Comparison of ENCODE assay signal across 9 mouse cellular contexts in the genomic region with DNA sequence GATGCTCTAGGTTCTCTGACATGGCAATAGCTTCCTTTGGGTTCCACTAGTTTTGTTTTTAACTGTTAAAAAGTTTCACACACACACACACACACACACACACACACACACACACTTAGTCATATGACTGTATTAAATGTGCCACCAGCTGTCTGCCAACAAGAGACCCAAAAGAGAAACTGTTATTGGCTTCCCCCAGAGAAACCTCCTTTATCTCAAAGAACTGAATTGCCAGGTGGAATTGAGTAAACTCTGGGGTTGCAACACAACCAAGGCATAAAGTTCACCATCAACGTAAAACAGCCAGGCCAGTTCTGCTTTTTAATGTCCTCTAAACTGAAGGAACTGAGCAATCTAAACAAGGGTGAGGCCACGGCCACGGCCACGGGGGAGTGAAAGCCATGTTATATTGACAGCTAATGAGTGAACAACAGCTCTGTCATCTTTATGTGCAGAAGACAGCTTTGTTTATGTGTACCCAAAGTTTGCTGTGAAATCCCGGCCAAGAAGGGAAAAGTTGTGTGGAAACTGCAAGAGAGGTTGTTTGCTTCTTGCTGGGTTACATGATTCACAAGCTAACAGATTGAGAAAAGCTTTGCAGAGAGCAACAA.
DNase-seq lines count a peak whose midpoint lies in the region; ATAC-seq and TF ChIP-seq lines count a peak whose summit lies in the region.
"Had no signal": no experiment of that assay in that cellular context is flagged by ENCODE, and none has a peak within 500 bp of the region (broad histone marks: within the 10 kb centered on the region; RNA-seq: fewer than 3 reads in every experiment).

No protein-coding gene starts in this region.

- TF ChIP-seq CTCF in heart, postnatal 0 days (IDR thresholded peaks at IDR 0.05; ENCODE audit: low read depth), result no peak

- no peaks in the 10 kb centered on the region for H3K36me3 ChIP-seq in heart, postnatal 0 days (replicated peaks; ENCODE audit: control insufficient read depth, insufficient read depth, low read length)
- H3K36me3 ChIP-seq in heart, embryonic 10.5 days, result no peaks in the 10 kb centered on the region
- no peaks in the 10 kb centered on the region for H3K36me3 ChIP-seq in forebrain, embryonic 11.5 days (ENCODE audit: control insufficient read depth, insufficient read depth, low read length)
- H3K36me3 ChIP-seq: embryonic facial prominence, embryonic 12.5 days had no signal

- peaks cover 18% of the 10 kb centered on the region for H3K4me1 ChIP-seq in heart, postnatal 0 days (ENCODE audit: control insufficient read depth, insufficient read depth)
- peaks cover 17% of the 10 kb centered on the region for H3K4me1 ChIP-seq in heart, embryonic 10.5 days
- H3K4me1 ChIP-seq in forebrain, embryonic 11.5 days (replicated peaks; ENCODE audit: control insufficient read depth, insufficient read depth, low read length), result no peaks in the 10 kb centered on the region
- H3K4me1 ChIP-seq: embryonic facial prominence, embryonic 12.5 days had no signal

- no peaks in the 10 kb centered on the region for H3K9me3 ChIP-seq in heart, postnatal 0 days (replicated peaks; ENCODE audit: control insufficient read depth, low read length)
- no peaks in the 10 kb centered on the region for H3K9me3 ChIP-seq in heart, embryonic 10.5 days
- no peaks in the 10 kb centered on the region for H3K9me3 ChIP-seq in forebrain, embryonic 11.5 days (ENCODE audit: control insufficient read depth, low read length)
- H3K9me3 ChIP-seq: embryonic facial prominence, embryonic 12.5 days had no signal

- ATAC-seq in heart, postnatal 0 days (ENCODE audit: insufficient read depth, low read depth), result no peak
- no peak for ATAC-seq in forebrain, embryonic 11.5 days (replicated peaks; ENCODE audit: low FRiP score)

- H3K27me3 ChIP-seq in heart, postnatal 0 days (ENCODE audit: control insufficient read depth, insufficient read depth, low read length), result no peaks in the 10 kb centered on the region
- H3K27me3 ChIP-seq in heart, embryonic 10.5 days (ENCODE audit: insufficient read depth, poor library complexity, severe bottlenecking), result no peaks in the 10 kb centered on the region
- no peaks in the 10 kb centered on the region for H3K27me3 ChIP-seq in forebrain, embryonic 11.5 days (ENCODE audit: control insufficient read depth, insufficient read depth, low read length)
- H3K27me3 ChIP-seq: embryonic facial prominence, embryonic 12.5 days had no signal

- H3K9ac ChIP-seq in heart, postnatal 0 days (replicated peaks; ENCODE audit: low read depth, low read length), result no peak overlapping the region
- H3K9ac ChIP-seq in forebrain, embryonic 11.5 days (ENCODE audit: low read length), result no peak overlapping the region
- H3K9ac ChIP-seq: embryonic facial prominence, embryonic 12.5 days had no signal

- H3K4me3 ChIP-seq in heart, postnatal 0 days (ENCODE audit: low read depth, low read length), result no peak overlapping the region
- H3K4me3 ChIP-seq in heart, embryonic 10.5 days, result no peak overlapping the region
- no peak overlapping the region for H3K4me3 ChIP-seq in forebrain, embryonic 11.5 days (ENCODE audit: low read depth, low read length)
- H3K4me3 ChIP-seq: embryonic facial prominence, embryonic 12.5 days had no signal

- H3K4me2 ChIP-seq in heart, postnatal 0 days (ENCODE audit: low read depth, low read length), result no peak overlapping the region
- no peak overlapping the region for H3K4me2 ChIP-seq in forebrain, embryonic 11.5 days (ENCODE audit: low read depth, low read length, severe bottlenecking)
- H3K4me2 ChIP-seq: embryonic facial prominence, embryonic 12.5 days had no signal

- TF ChIP-seq EP300 in heart, postnatal 0 days (IDR thresholded peaks at IDR 0.05; ENCODE audit: low read depth), result no peak

- WGBS in heart, postnatal 0 days, result 78% methylated on average over 5 of the region's 5 CpGs
- WGBS in heart, embryonic 10.5 days, result 73% methylated on average over 5 of the region's 5 CpGs
- WGBS in forebrain, embryonic 11.5 days, result 83% methylated on average over 5 of the region's 5 CpGs

- peak overlapping the region; percentile 38; the same call in 1 of the 2 replicates for H3K27ac ChIP-seq in heart, postnatal 0 days (ENCODE audit: low read depth)
- no peak overlapping the region for H3K27ac ChIP-seq in heart, embryonic 10.5 days
- no peak overlapping the region for H3K27ac ChIP-seq in forebrain, embryonic 11.5 days (ENCODE audit: low read depth, low read length)
- H3K27ac ChIP-seq: embryonic facial prominence, embryonic 12.5 days had no signal

- DNase-seq in heart, postnatal 0 days (ENCODE audit: low spot score), result no peak
- DNase-seq in heart, embryonic 10.5 days (ENCODE audit: low spot score), result no peak
- peak; percentile 32 for DNase-seq in c-Kit-positive CD71-negative TER-119-negative erythroid progenitor cells, embryonic 14.5 days (ENCODE audit: low read depth)
- DNase-seq in kidney, postnatal 4 days, result peak; percentile 14 to 49
- DNase-seq in monocyte, adult 2 months (ENCODE audit: low read depth in 1 of 2, low spot score in 2 of 2), result peak; percentile 59 to 75
- DNase-seq in forebrain, embryonic 11.5 days (ENCODE audit: low spot score), result no peak
- no peak for DNase-seq in frontal cortex, postnatal 10 days (ENCODE audit: low spot score in 2 of 2)
- no peak for DNase-seq in c-Kit-positive CD71-positive TER-119-positive erythroid progenitor cells, embryonic 14.5 days (ENCODE audit: low spot score)

Comparison
In these comparisons a context has a peak if more than half of its experiments do, and no peak if none do; other contexts are left out.
1. DNase-seq: peak in c-Kit-positive CD71-negative TER-119-negative erythroid progenitor cells, embryonic 14.5 days (single experiment), kidney, postnatal 4 days (2 of 2) and monocyte, adult 2 months (2 of 2); none in heart, postnatal 0 days (single experiment), heart, embryonic 10.5 days (single experiment), forebrain, embryonic 11.5 days (single experiment), frontal cortex, postnatal 10 days (0 of 2) and c-Kit-positive CD71-positive TER-119-positive erythroid progenitor cells, embryonic 14.5 days (single experiment).